Mouse (Mus musculus): ENCODE data around the gene Orc2. TPM values are rescaled to one million over a fixed set of nuclear protein-coding genes. Genes with fewer than 3 reads are reported as not detected.

Orc2 gene
- 22.1 TPM for polyA plus RNA-seq (2012; fragmentation: generic; extraction: Trizol)
- long read RNA-seq, experiment 1, transcript Orc2-201 (18 exons, 3,561 nt) = major isoform, 20 of 27 reads
- long read RNA-seq, experiment 1, partial matches to known transcripts = 5 of 27 reads
- long read RNA-seq, experiment 1, other reads (novel, unspliced or antisense) = 2 of 27 reads
- long read RNA-seq, experiment 2, transcript Orc2-201 (18 exons, 3,561 nt) = major isoform, 406 of 541 reads
- long read RNA-seq, experiment 2, partial matches to known transcripts = 10 of 541 reads
- long read RNA-seq, experiment 2, other reads (novel, unspliced or antisense) = 125 of 541 reads

- Histone ChIP-seq H3K36me3 (ENCODE audit: control insufficient read depth, insufficient read depth) (peaks cover 16% of the 10 kb centered on the region), H3K4me3 (ENCODE audit: insufficient read depth, poor library complexity, severe bottlenecking) (peak within 1 kb of the TSS; percentile 76), H3ac (ENCODE audit: control insufficient read depth, insufficient read length, low read depth) (peak within 1 kb of the TSS; percentile 99), H3K79me3 (ENCODE audit: low read depth) (peaks cover 52% of the 10 kb centered on the region), H3K79me2 (ENCODE audit: control insufficient read depth, insufficient read depth) (peaks cover 59% of the 10 kb centered on the region), H3K27me3 (ENCODE audit: control insufficient read depth, insufficient read depth, insufficient read length) (no peaks in the 10 kb centered on the region)
- TF ChIP-seq MYOD1 (IDR thresholded peaks at IDR 0.05; ENCODE audit: control insufficient read depth, insufficient read length, low read depth) (no peak), CTCF (IDR thresholded peaks at IDR 0.05; ENCODE audit: control insufficient read depth, insufficient read depth, insufficient read length) (no peak), USF1 (IDR thresholded peaks at IDR 0.05; ENCODE audit: low read depth) (no peak), MAX (IDR thresholded peaks at IDR 0.05) (peak; percentile 87)
Measured at GRCm38 (mm10) chr1:58504577-58505254, at the start of gene Orc2. TSS of gene Orc2 (minus strand) at chr1:58505109.

GRCm38 (mm10) chr1:58541386-58541785 lies 36.5 kb upstream of the Orc2 start:
- H3K27me3 ChIP-seq (ENCODE audit: control insufficient read depth, insufficient read depth, insufficient read length) = no peaks in the 10 kb centered on the region
- no peak overlapping the region for H3ac ChIP-seq (ENCODE audit: control insufficient read depth, insufficient read length, low read depth)
- peaks cover 65% of the 10 kb centered on the region for H3K36me3 ChIP-seq (ENCODE audit: control insufficient read depth, insufficient read depth)
- H3K79me3 ChIP-seq (ENCODE audit: low read depth) = no peaks in the 10 kb centered on the region
- no peak for TF ChIP-seq MYOG (IDR thresholded peaks at IDR 0.05; ENCODE audit: control insufficient read depth, extremely low read depth, insufficient read length)
- TF ChIP-seq MAX (IDR thresholded peaks at IDR 0.05) = no peak
- no peak for TF ChIP-seq MYOD1 (IDR thresholded peaks at IDR 0.05; ENCODE audit: control insufficient read depth, insufficient read length, low read depth)
- no peak for TF ChIP-seq CEBPB (IDR thresholded peaks at IDR 0.05; ENCODE audit: low read depth)
- TF ChIP-seq FOSL1 (IDR thresholded peaks at IDR 0.05; ENCODE audit: insufficient read depth, low read length, poor library complexity, severe bottlenecking) = no peak
- TF ChIP-seq USF1 (IDR thresholded peaks at IDR 0.05; ENCODE audit: low read depth) = no peak
- TF ChIP-seq CTCF (IDR thresholded peaks at IDR 0.05; ENCODE audit: control insufficient read depth, insufficient read depth, insufficient read length) = no peak
- no peaks in the 10 kb centered on the region for H3K79me2 ChIP-seq (ENCODE audit: control insufficient read depth, insufficient read depth)
- H3K4me3 ChIP-seq (ENCODE audit: insufficient read depth, poor library complexity, severe bottlenecking) = no peak overlapping the region

- Histone ChIP-seq H3K36me3 (ENCODE audit: control insufficient read depth, insufficient read depth) (no peaks in the 10 kb centered on the region), H3ac (ENCODE audit: control insufficient read depth, insufficient read length, low read depth) (no peak overlapping the region), H3K79me2 (ENCODE audit: control insufficient read depth, insufficient read depth) (peaks cover 36% of the 10 kb centered on the region), H3K27me3 (ENCODE audit: control insufficient read depth, insufficient read depth, insufficient read length) (no peaks in the 10 kb centered on the region), H3K79me3 (ENCODE audit: low read depth) (peaks cover 33% of the 10 kb centered on the region), H3K4me3 (ENCODE audit: insufficient read depth, poor library complexity, severe bottlenecking) (no peak overlapping the region)
- TF ChIP-seq MYOG (IDR thresholded peaks at IDR 0.05; ENCODE audit: control insufficient read depth, extremely low read depth, insufficient read length) (no peak), USF1 (IDR thresholded peaks at IDR 0.05; ENCODE audit: low read depth) (no peak), MAX (IDR thresholded peaks at IDR 0.05) (no peak), CTCF (IDR thresholded peaks at IDR 0.05; ENCODE audit: control insufficient read depth, insufficient read depth, insufficient read length) (no peak), MYOD1 (IDR thresholded peaks at IDR 0.05; ENCODE audit: control insufficient read depth, insufficient read length, low read depth) (no peak), CEBPB (IDR thresholded peaks at IDR 0.05; ENCODE audit: low read depth) (no peak), FOSL1 (IDR thresholded peaks at IDR 0.05; ENCODE audit: insufficient read depth, low read length, poor library complexity, severe bottlenecking) (no peak)
Measured at GRCm38 (mm10) chr1:58507249-58507648, 2.3 kb upstream of the Orc2 start.

GRCm38 (mm10) chr1:58503793-58504370 lies 1.0 kb downstream of the Orc2 start:
- TF ChIP-seq CEBPB (IDR thresholded peaks at IDR 0.05; ENCODE audit: low read depth) (no peak), MYOD1 (IDR thresholded peaks at IDR 0.05; ENCODE audit: control insufficient read depth, insufficient read length, low read depth) (no peak), MAX (IDR thresholded peaks at IDR 0.05) (no peak), CTCF (IDR thresholded peaks at IDR 0.05; ENCODE audit: control insufficient read depth, insufficient read depth, insufficient read length) (no peak), MYOG (IDR thresholded peaks at IDR 0.05; ENCODE audit: control insufficient read depth, extremely low read depth, insufficient read length) (no peak), USF1 (IDR thresholded peaks at IDR 0.05; ENCODE audit: low read depth) (no peak), FOSL1 (IDR thresholded peaks at IDR 0.05; ENCODE audit: insufficient read depth, low read length, poor library complexity, severe bottlenecking) (no peak)
- Histone ChIP-seq H3K79me3 (ENCODE audit: low read depth) (peaks cover 54% of the 10 kb centered on the region), H3K27me3 (ENCODE audit: control insufficient read depth, insufficient read depth, insufficient read length) (no peaks in the 10 kb centered on the region), H3K4me3 (ENCODE audit: insufficient read depth, poor library complexity, severe bottlenecking) (peak overlapping the region; percentile 76), H3ac (ENCODE audit: control insufficient read depth, insufficient read length, low read depth) (peak overlapping the region; percentile 99), H3K36me3 (ENCODE audit: control insufficient read depth, insufficient read depth) (peaks cover 25% of the 10 kb centered on the region), H3K79me2 (ENCODE audit: control insufficient read depth, insufficient read depth) (peaks cover 67% of the 10 kb centered on the region)

GRCm38 (mm10) chr1:58503134-58503533 lies 1.8 kb downstream of the Orc2 start:
- peak overlapping the region; percentile 18 for H3K4me3 ChIP-seq (ENCODE audit: insufficient read depth, poor library complexity, severe bottlenecking)
- H3K27me3 ChIP-seq (ENCODE audit: control insufficient read depth, insufficient read depth, insufficient read length) = no peaks in the 10 kb centered on the region
- H3ac ChIP-seq (ENCODE audit: control insufficient read depth, insufficient read length, low read depth) = no peak overlapping the region
- H3K79me2 ChIP-seq (ENCODE audit: control insufficient read depth, insufficient read depth) = peaks cover 75% of the 10 kb centered on the region
- peaks cover 55% of the 10 kb centered on the region for H3K79me3 ChIP-seq (ENCODE audit: low read depth)
- peaks cover 32% of the 10 kb centered on the region for H3K36me3 ChIP-seq (ENCODE audit: control insufficient read depth, insufficient read depth)
- TF ChIP-seq CTCF (IDR thresholded peaks at IDR 0.05; ENCODE audit: control insufficient read depth, insufficient read depth, insufficient read length) = no peak
- no peak for TF ChIP-seq USF1 (IDR thresholded peaks at IDR 0.05; ENCODE audit: low read depth)
- no peak for TF ChIP-seq MYOD1 (IDR thresholded peaks at IDR 0.05; ENCODE audit: control insufficient read depth, insufficient read length, low read depth)
- TF ChIP-seq MYOG (IDR thresholded peaks at IDR 0.05; ENCODE audit: control insufficient read depth, extremely low read depth, insufficient read length) = no peak
- no peak for TF ChIP-seq MAX (IDR thresholded peaks at IDR 0.05)
- no peak for TF ChIP-seq FOSL1 (IDR thresholded peaks at IDR 0.05; ENCODE audit: insufficient read depth, low read length, poor library complexity, severe bottlenecking)
- TF ChIP-seq CEBPB (IDR thresholded peaks at IDR 0.05; ENCODE audit: low read depth) = no peak

Data from C2C12 (cell line).